Mouse (Mus musculus): Measurements from ENCODE around the gene Sf1.

DNA sequence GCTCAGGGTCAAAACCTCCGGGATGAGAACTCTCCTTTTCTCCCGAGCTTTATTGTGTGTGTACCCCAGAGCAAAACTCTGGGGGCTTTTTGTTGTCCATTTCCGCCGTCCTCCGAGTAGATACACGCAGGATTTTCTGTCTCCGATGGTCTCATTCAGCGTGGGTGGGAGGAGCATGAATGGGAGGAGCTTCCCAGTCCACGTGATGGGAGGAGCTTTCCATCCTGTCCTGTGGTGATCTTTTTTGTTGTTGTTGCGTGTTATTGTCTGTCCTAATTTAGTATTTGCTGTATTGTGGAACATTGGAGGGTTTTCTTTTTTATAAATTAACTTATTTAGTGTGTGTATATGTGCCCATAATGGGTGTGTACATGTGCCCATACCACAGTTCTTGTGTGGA lies 41.9 kb downstream of the Sf1 start:
- TF ChIP-seq CTCF (IDR thresholded peaks at IDR 0.05; ENCODE audit: insufficient read depth, low read length) (no peak), POLR2A (IDR thresholded peaks at IDR 0.05; ENCODE audit: borderline replicate concordance, extremely low read depth, low read depth, low read length) (no peak)

Data from lung, adult 2 months (tissue).